Mouse (Mus musculus) MEL-GATA-1-ER (cell line): Measurements from ENCODE around the gene Trmt13.

ENCODE experiments used
- DNase-seq: peaks from one replicate; pipeline ENCODE4 v3.0.0-alpha.2; 2012; ENCODE audit warnings: low read depth; ENCODE audit errors: extremely low read depth

Trmt13 gene

DNA sequence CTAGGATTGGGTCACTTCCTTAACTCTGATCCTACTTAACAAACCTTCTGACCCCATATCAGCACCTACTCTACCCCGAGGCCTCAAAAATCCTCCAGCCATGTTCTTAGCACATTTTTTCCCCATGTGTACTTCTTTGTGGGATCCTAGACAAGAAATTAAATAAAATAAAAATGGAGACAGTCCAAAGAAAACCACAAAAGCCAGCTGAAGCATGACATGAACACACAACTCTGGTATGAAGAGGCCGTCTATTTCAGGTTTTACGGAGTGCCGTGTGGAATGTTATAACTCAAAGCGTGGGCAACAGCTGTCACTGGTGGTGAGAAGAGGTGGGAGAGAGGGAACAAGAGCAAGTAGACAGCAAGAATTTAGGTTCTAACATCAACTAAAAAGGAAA is 63.0 kb downstream of the Trmt13 start:
- no peak for DNase-seq

- no peak for DNase-seq
Measured at GRCm38 (mm10) chr3:116547430-116547829, 67.0 kb downstream of the Trmt13 start.

- no peak for DNase-seq
Measured at GRCm38 (mm10) chr3:116542532-116542931, 71.9 kb downstream of the Trmt13 start.

DNA sequence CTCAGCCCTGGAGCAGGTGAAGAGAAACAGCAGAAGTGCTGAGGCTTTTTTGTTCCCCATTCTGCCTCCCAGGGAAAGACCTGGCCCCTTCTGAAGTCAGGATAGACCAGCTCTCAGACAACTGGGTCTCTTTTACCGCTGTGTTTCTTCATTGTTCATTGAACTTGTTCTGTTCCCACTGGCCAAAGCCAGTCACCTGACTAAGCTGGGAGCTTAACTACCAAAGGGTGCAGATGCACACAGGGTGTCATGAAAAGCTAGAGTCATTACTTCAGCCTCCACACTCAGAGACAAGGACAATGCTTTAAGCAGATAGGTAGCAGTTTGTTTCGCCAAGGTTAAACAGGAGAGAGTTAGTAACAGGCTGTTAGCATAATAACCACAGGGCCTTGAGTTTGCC is 72.3 kb downstream of the Trmt13 start:
- no peak for DNase-seq

DNA sequence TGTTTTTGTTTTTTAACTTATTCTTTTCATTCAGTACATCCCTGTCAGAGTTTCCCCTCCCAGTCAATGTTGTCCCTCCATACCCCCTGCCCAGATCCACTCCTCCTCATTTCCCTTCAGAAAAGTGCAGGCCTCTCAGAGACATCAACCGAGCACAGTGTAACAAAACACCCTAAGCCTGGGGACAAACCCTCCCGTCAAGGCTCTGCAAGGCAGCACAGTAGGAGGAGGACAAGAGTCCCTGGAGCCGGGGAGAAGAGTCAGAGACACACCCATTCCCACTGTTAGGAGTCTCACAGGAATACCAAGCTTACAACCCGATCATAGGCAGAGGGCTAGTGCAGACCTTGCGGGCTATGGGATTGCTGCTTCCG is 77.2 kb downstream of the Trmt13 start:
- DNase-seq, result no peak

- DNase-seq, result peak; percentile 34
Measured at GRCm38 (mm10) chr3:116536428-116537199, 77.8 kb downstream of the Trmt13 start.
